Mouse (Mus musculus) G1E (cell line): ENCODE measurements around the gene Olfr159. TPM values are rescaled to one million over a fixed set of nuclear protein-coding genes. Genes with fewer than 3 reads are reported as not detected.
A peak's percentile ranks its signal among the peaks of the same experiment; 100 is the strongest.

Experiments used
- ATAC-seq: 2 replicates; pipeline ENCODE4 v1.8.0; 2016; ENCODE audit warnings: mild to moderate bottlenecking; ENCODE audit not compliant: insufficient number of reproducible peaks, poor library complexity, low FRiP score, severe bottlenecking; ENCODE audit errors: extremely low read depth
- DNase-seq: peaks from one replicate; pipeline ENCODE4 v3.0.0; 2012; ENCODE audit warnings: low spot score
- H3K27me3 ChIP-seq: 2 replicates; pipeline ENCODE4 v1.6.1; 2012; ENCODE audit warnings: mild to moderate bottlenecking, low read length, inconsistent platforms; ENCODE audit not compliant: insufficient read depth
- H3K36me3 ChIP-seq: replicated peaks from 2 replicates; pipeline ENCODE3; 2012; ENCODE audit warnings: mild to moderate bottlenecking, inconsistent platforms
- H3K4me1 ChIP-seq: 2 replicates; pipeline ENCODE4 v1.6.1; 2012; ENCODE audit warnings: low read depth, low read length, inconsistent platforms, mixed read lengths; ENCODE audit not compliant: insufficient read depth
- H3K4me3 ChIP-seq: 2 replicates; pipeline ENCODE4 v1.5.1; 2012; ENCODE audit warnings: low read depth, mild to moderate bottlenecking, inconsistent platforms, low read length, moderate library complexity, mixed read lengths
- H3K9me3 ChIP-seq: replicated peaks from 2 replicates; pipeline ENCODE4 v1.6.1; 2012; ENCODE audit warnings: inconsistent platforms
- CTCF ChIP-seq: IDR thresholded peaks from 2 replicates; pipeline ENCODE4 v1.5.1; 2012; ENCODE audit warnings: low read depth, low read length, inconsistent platforms, mixed read lengths
- GATA1 ChIP-seq: IDR thresholded peaks from 2 replicates; pipeline ENCODE4 v1.6.1; 2012; ENCODE audit warnings: borderline replicate concordance, low read length, inconsistent platforms, mixed read lengths
- GATA2 ChIP-seq: IDR thresholded peaks from 2 replicates; pipeline ENCODE4 v1.6.1; 2012; ENCODE audit warnings: low read depth, low read length, inconsistent platforms, borderline replicate concordance
- POLR2AphosphoS5 ChIP-seq: IDR thresholded peaks from 2 replicates; pipeline ENCODE4 v1.6.1; 2012; ENCODE audit warnings: low read depth, low read length, inconsistent platforms; ENCODE audit not compliant: insufficient replicate concordance
- TAL1 ChIP-seq: conservative IDR thresholded peaks from 2 replicates; pipeline ENCODE4 v1.6.1; 2012; ENCODE audit warnings: low read depth, low read length, inconsistent platforms, mixed read lengths
- polyA plus RNA-seq: library from polyadenylated mRNA; stranded (reverse); fragments of >175 nt; gene quantifications from 2 replicates; pipeline ENCODE4 v1.2.3, GENCODE M21; 2012
- total RNA-seq, 2 experiments: library from RNA; stranded (forward) in 1 of 2; stranded (reverse) in 1 of 2; fragments of 200-1000 nt in 1 of 2; fragments of >200 nt in 1 of 2; fragmentation: Nextera tagmentation in 1 of 2; gene quantifications; 2 replicates each; pipeline ENCODE4 v1.2.3; 2014 to 2017

Gene Olfr159
- total and polyA plus RNA-seq, 3 experiments, result not detected

GRCm38 (mm10) chr4:43732171-43732570, 38.6 kb downstream of the Olfr159 start:
- ATAC-seq, result no peak
- Histone ChIP-seq H3K4me1 (no peaks in the 10 kb centered on the region), H3K4me3 (no peak overlapping the region), H3K27me3 (peaks cover 44% of the 10 kb centered on the region), H3K36me3 (no peaks in the 10 kb centered on the region), H3K9me3 (no peaks in the 10 kb centered on the region)
- DNase-seq, result no peak
- TF ChIP-seq GATA1 (no peak), GATA2 (no peak), POLR2AphosphoS5 (no peak), TAL1 (no peak), CTCF (no peak)

DNA sequence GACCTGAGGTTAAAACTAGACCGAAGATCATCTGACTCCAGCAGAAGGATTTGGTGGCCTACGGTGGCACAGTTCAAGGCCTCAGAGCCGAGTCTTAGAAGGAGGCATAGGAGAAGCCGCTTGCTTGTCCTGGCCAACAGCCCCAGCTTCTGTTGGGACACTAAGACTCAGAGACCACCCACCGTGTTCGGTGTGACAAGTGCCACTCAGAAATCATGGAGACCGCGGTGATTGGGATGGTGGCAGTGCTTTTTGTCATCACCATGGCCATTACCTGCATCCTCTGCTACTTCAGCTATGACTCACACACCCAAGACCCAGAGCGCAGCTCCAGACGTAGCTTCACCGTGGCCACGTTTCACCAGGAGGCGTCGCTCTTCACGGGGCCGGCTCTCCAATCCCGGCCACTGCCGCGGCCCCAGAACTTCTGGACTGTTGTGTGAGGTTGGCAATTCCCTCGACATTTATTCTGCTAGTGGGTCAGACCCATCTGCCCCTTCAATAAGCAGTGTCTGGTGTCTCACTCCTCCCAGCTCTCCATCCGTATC, 40.0 kb downstream of the Olfr159 start:
- Histone ChIP-seq H3K4me3 (no peak overlapping the region), H3K36me3 (no peaks in the 10 kb centered on the region), H3K27me3 (peaks cover 50% of the 10 kb centered on the region), H3K4me1 (no peaks in the 10 kb centered on the region), H3K9me3 (no peaks in the 10 kb centered on the region)
- no peak for ATAC-seq
- DNase-seq, result no peak
- no peak for TF ChIP-seq POLR2AphosphoS5
- TF ChIP-seq TAL1, result no peak
- TF ChIP-seq CTCF, result no peak
- no peak for TF ChIP-seq GATA2
- TF ChIP-seq GATA1, result no peak

GRCm38 (mm10) chr4:43729794-43730550, 40.8 kb downstream of the Olfr159 start, which contains the start of gene Spaar:
TSS of gene Spaar (plus strand) at chr4:43730034.
- DNase-seq (no peak), ATAC-seq (no peak)
- H3K4me3 ChIP-seq, result no peak within 1 kb of the TSS
- no peaks in the 10 kb centered on the region for H3K4me1 ChIP-seq
- H3K36me3 ChIP-seq, result no peaks in the 10 kb centered on the region
- H3K27me3 ChIP-seq, result peaks cover 46% of the 10 kb centered on the region
- no peaks in the 10 kb centered on the region for H3K9me3 ChIP-seq
- TF ChIP-seq CTCF (no peak), GATA1 (no peak), GATA2 (no peak), TAL1 (no peak), POLR2AphosphoS5 (no peak)

GRCm38 (mm10) chr4:43729126-43729525, 41.7 kb downstream of the Olfr159 start:
- DNase-seq (no peak), ATAC-seq (no peak)
- Histone ChIP-seq H3K9me3 (no peaks in the 10 kb centered on the region), H3K4me3 (no peak overlapping the region), H3K4me1 (no peaks in the 10 kb centered on the region), H3K36me3 (no peaks in the 10 kb centered on the region), H3K27me3 (peaks cover 46% of the 10 kb centered on the region)
- TF ChIP-seq POLR2AphosphoS5, result no peak
- no peak for TF ChIP-seq GATA2
- TF ChIP-seq GATA1, result no peak
- TF ChIP-seq CTCF, result no peak
- TF ChIP-seq TAL1, result no peak

GRCm38 (mm10) chr4:43728576-43728954, 42.2 kb downstream of the Olfr159 start:
- DNase-seq (no peak), ATAC-seq (no peak; the same call in 1 of the 2 replicates)
- Histone ChIP-seq H3K4me3 (no peak overlapping the region), H3K4me1 (no peaks in the 10 kb centered on the region), H3K36me3 (no peaks in the 10 kb centered on the region), H3K9me3 (no peaks in the 10 kb centered on the region), H3K27me3 (peaks cover 46% of the 10 kb centered on the region)
- no peak for TF ChIP-seq POLR2AphosphoS5
- TF ChIP-seq CTCF, result no peak
- TF ChIP-seq TAL1, result no peak
- TF ChIP-seq GATA1, result no peak

GRCm38 (mm10) chr4:43727718-43728575, 42.9 kb downstream of the Olfr159 start:
- no peak for DNase-seq
- H3K27me3 ChIP-seq, result peaks cover 41% of the 10 kb centered on the region
- H3K36me3 ChIP-seq, result no peaks in the 10 kb centered on the region
- no peaks in the 10 kb centered on the region for H3K9me3 ChIP-seq
- H3K4me1 ChIP-seq, result no peaks in the 10 kb centered on the region
- H3K4me3 ChIP-seq, result peak overlapping the region; percentile 5; the same call in 1 of the 2 replicates
- ATAC-seq, result no peak; the same call in 1 of the 2 replicates
- TF ChIP-seq POLR2AphosphoS5, result no peak
- no peak for TF ChIP-seq GATA2
- no peak for TF ChIP-seq CTCF
- no peak for TF ChIP-seq TAL1
- no peak for TF ChIP-seq GATA1
